Mouse (Mus musculus): ENCODE results near the gene Lysmd2. TPM values are rescaled to one million over a fixed set of nuclear protein-coding genes. Genes with fewer than 3 reads are reported as not detected.

Lysmd2 gene
- polyA plus RNA-seq (2012; ENCODE audit: insufficient read depth, insufficient read length, missing spikeins): 8.8 and 9.6 TPM in 2 replicates

GRCm38 (mm10) chr9:75625556-75626307 lies at the start of gene Lysmd2:
Lysmd2 (plus strand) TSS chr9:75625741.
- Histone ChIP-seq H3K4me1 (ENCODE audit: control insufficient read depth, insufficient read depth, insufficient read length, low read length) (peaks cover 3% of the 10 kb centered on the region), H3K27ac (replicated peaks; ENCODE audit: low read depth, low read length) (peak within 1 kb of the TSS; percentile 19; the same call in 1 of the 2 replicates), H3K4me3 (ENCODE audit: insufficient read depth, low read depth, low read length) (peak within 1 kb of the TSS; percentile 72)

DNA sequence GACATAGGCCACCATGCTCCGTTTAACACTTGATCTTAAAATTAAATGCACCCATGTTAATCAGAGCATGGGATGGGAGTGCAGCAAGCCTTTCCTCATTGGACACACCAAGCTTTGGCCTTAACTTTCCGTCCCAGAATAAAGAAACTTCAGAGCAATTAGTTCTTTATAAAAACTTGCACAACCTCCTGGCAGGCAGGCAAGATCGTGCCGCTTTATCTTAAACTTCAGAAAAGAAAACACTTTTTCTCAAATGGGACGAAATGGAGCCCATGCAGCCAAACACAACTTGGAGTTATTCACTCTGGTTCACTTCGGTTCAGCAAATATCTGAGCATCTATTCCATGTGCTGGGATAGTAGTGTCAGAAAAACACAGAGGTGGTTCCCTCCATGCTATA lies 46.2 kb upstream of the Lysmd2 start:
- no peak overlapping the region for H3K4me3 ChIP-seq (ENCODE audit: insufficient read depth, low read depth, low read length)
- no peak overlapping the region for H3K27ac ChIP-seq (replicated peaks; ENCODE audit: low read depth, low read length)
- no peaks in the 10 kb centered on the region for H3K4me1 ChIP-seq (ENCODE audit: control insufficient read depth, insufficient read depth, insufficient read length, low read length)

GRCm38 (mm10) chr9:75581694-75582350 lies 43.7 kb upstream of the Lysmd2 start:
- Histone ChIP-seq H3K4me1 (ENCODE audit: control insufficient read depth, insufficient read depth, insufficient read length, low read length) (no peaks in the 10 kb centered on the region), H3K27ac (replicated peaks; ENCODE audit: low read depth, low read length) (0 out of 2 replicates have a peak overlapping the region, but pooled peaks have one; percentile 12)

GRCm38 (mm10) chr9:75589850-75590790 lies 35.4 kb upstream of the Lysmd2 start:
- Histone ChIP-seq H3K27ac (replicated peaks; ENCODE audit: low read depth, low read length) (no peak overlapping the region), H3K4me3 (ENCODE audit: insufficient read depth, low read depth, low read length) (no peak overlapping the region), H3K4me1 (ENCODE audit: control insufficient read depth, insufficient read depth, insufficient read length, low read length) (no peaks in the 10 kb centered on the region)

More at GRCm38 (mm10) chr9:75581694-75582350, 43.7 kb upstream of the Lysmd2 start:
- no peak overlapping the region for H3K4me3 ChIP-seq (ENCODE audit: insufficient read depth, low read depth, low read length)

DNA sequence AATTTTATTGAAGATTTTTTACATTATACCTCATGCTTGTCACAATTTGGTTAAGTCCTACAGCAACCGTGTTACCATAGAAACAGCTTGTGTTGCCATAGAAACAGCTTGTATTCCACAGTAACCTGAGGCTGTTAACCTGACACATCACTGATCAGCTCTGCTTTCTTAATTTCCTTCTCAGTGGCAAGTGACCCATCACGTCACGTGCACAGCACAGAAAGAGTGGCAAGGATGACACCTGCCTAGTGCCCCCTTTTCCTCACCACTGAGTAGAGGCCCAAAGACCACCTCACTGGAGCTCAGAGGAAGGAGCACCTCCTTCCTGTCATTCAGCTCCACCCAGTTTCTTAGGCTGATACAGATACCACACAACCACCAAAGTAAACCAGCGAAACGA lies 32.1 kb upstream of the Lysmd2 start:
- no peak overlapping the region for H3K4me3 ChIP-seq (ENCODE audit: insufficient read depth, low read depth, low read length)
- no peaks in the 10 kb centered on the region for H3K4me1 ChIP-seq (ENCODE audit: control insufficient read depth, insufficient read depth, insufficient read length, low read length)
- no peak overlapping the region for H3K27ac ChIP-seq (replicated peaks; ENCODE audit: low read depth, low read length)

DNA sequence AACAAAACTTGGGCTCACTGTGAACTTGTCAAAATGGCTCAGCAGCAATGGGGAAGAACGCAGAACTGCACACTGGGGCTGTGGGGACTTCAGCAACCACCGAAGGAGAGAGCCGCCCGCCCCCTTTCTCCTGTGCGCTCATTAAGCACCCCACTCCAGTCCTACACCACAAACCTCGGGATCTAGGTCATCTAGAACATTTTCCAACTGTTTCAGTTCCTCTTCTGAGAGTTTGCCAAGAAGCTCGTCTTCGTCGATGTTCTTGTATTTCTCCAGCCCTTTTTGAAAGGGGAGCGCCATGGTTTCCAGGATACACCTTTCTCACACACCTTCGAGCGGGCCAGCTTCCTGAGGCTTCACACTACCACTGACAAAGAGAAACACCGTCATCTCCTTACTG lies 28.5 kb upstream of the Lysmd2 start:
- peak overlapping the region; percentile 5; the same call in 1 of the 2 replicates for H3K27ac ChIP-seq (replicated peaks; ENCODE audit: low read depth, low read length)
- no peaks in the 10 kb centered on the region for H3K4me1 ChIP-seq (ENCODE audit: control insufficient read depth, insufficient read depth, insufficient read length, low read length)
- H3K4me3 ChIP-seq (ENCODE audit: insufficient read depth, low read depth, low read length): no peak overlapping the region

DNA sequence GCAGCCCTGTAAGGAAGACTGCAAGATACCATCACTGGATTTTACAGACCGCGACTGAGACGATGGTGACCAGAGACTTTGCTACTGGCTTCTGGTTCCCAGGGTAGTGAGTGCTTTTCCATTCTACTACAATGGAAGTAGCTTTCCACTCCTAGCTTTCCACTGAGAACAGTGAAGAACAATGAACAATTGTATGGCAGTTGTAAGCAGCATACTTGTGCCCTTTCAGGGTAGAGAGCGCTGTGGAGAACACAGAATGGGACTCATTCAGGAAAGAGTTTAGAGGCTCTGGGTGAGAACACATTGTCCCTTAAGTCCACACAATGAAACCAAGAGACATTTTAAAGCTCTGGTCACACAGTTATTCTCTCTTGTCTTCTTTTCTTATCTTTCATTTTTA lies 27.9 kb upstream of the Lysmd2 start:
- no peaks in the 10 kb centered on the region for H3K4me1 ChIP-seq (ENCODE audit: control insufficient read depth, insufficient read depth, insufficient read length, low read length)
- H3K4me3 ChIP-seq (ENCODE audit: insufficient read depth, low read depth, low read length): no peak overlapping the region
- no peak overlapping the region for H3K27ac ChIP-seq (replicated peaks; ENCODE audit: low read depth, low read length)

GRCm38 (mm10) chr9:75599191-75599841 lies 26.2 kb upstream of the Lysmd2 start:
- no peak overlapping the region for H3K27ac ChIP-seq (replicated peaks; ENCODE audit: low read depth, low read length)
- H3K4me1 ChIP-seq (ENCODE audit: control insufficient read depth, insufficient read depth, insufficient read length, low read length): no peaks in the 10 kb centered on the region
- H3K4me3 ChIP-seq (ENCODE audit: insufficient read depth, low read depth, low read length): no peak overlapping the region

GRCm38 (mm10) chr9:75600166-75600934 lies 25.2 kb upstream of the Lysmd2 start:
- H3K27ac ChIP-seq (replicated peaks; ENCODE audit: low read depth, low read length): no peak overlapping the region
- no peak overlapping the region for H3K4me3 ChIP-seq (ENCODE audit: insufficient read depth, low read depth, low read length)
- no peaks in the 10 kb centered on the region for H3K4me1 ChIP-seq (ENCODE audit: control insufficient read depth, insufficient read depth, insufficient read length, low read length)

GRCm38 (mm10) chr9:75601510-75601909 lies 24.0 kb upstream of the Lysmd2 start:
- Histone ChIP-seq H3K27ac (replicated peaks; ENCODE audit: low read depth, low read length) (no peak overlapping the region), H3K4me1 (ENCODE audit: control insufficient read depth, insufficient read depth, insufficient read length, low read length) (no peaks in the 10 kb centered on the region), H3K4me3 (ENCODE audit: insufficient read depth, low read depth, low read length) (no peak overlapping the region)

DNA sequence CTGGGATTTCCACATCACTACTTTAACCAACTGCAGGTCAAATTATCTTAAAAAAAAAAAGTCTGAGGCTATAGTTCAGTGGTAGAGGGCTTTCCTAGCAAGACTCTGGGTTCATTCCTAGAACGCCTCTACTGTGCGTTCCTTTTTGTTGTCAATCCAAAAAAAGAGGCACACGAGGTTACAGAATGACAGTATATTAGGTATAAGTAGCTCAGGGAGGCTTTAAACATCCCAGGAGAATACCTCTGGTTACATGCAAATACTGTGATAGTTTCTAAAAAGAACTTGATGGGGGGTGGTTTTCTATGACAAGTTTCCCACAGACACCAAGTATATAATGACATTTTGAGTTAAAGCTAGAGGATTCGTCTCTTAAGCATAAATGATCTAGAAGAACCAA lies 18.0 kb upstream of the Lysmd2 start:
- H3K4me1 ChIP-seq (ENCODE audit: control insufficient read depth, insufficient read depth, insufficient read length, low read length): no peaks in the 10 kb centered on the region
- no peak overlapping the region for H3K27ac ChIP-seq (replicated peaks; ENCODE audit: low read depth, low read length)
- H3K4me3 ChIP-seq (ENCODE audit: insufficient read depth, low read depth, low read length): no peak overlapping the region

DNA sequence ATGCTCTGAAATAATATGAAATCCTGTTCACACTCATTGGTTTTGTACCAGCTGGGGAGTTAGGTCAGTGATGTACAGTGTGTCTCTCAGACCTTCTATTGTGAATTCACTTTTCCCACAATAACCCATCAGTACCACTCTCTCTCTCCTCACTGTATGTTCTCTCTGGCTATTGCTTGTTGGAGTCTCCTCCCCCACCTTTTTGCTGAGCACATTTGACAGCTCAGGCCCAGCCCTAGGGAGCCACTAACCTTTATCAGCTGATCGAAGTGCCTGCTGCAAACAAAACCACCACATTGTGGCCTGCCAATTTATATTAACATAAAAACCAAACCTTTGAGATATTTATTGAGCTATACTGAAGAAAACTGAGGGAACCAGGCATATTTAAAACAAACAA lies 16.0 kb upstream of the Lysmd2 start:
- Histone ChIP-seq H3K4me3 (ENCODE audit: insufficient read depth, low read depth, low read length) (no peak overlapping the region), H3K27ac (replicated peaks; ENCODE audit: low read depth, low read length) (no peak overlapping the region), H3K4me1 (ENCODE audit: control insufficient read depth, insufficient read depth, insufficient read length, low read length) (no peaks in the 10 kb centered on the region)

- Histone ChIP-seq H3K4me3 (ENCODE audit: insufficient read depth, low read depth, low read length) (0 out of 2 replicates have a peak overlapping the region, but pooled peaks have one; percentile 5), H3K4me1 (ENCODE audit: control insufficient read depth, insufficient read depth, insufficient read length, low read length) (no peaks in the 10 kb centered on the region), H3K27ac (replicated peaks; ENCODE audit: low read depth, low read length) (no peak overlapping the region)
These were observed 15.6 kb upstream of the Lysmd2 start for GRCm38 (mm10) chr9:75609965-75610364.

All from brown adipose tissue, adult 24 weeks (tissue).